Mouse (Mus musculus) monocyte, adult 2 months (primary cell): ENCODE data around the gene BC003965.
"Not testable (repeated sequence)": the region's sequence is repeated elsewhere in the genome, so short reads cannot be mapped to it uniquely, and the experiment has no call there.

Experiments
- DNase-seq, 2 experiments: peaks; one replicate each; pipeline ENCODE4 v3.0.0; 2022; ENCODE audit warnings: low spot score in 2 of 2, low read depth in 1 of 2

The BC003965 gene

GRCm38 (mm10) chr17:25218967-25219366 lies 34.6 kb downstream of the BC003965 start:
- DNase-seq, result no peak

GRCm38 (mm10) chr17:25219492-25220295 lies 35.3 kb downstream of the BC003965 start:
- no peak for DNase-seq

GRCm38 (mm10) chr17:25220746-25221145 lies 36.4 kb downstream of the BC003965 start:
- DNase-seq, result no peak

DNA sequence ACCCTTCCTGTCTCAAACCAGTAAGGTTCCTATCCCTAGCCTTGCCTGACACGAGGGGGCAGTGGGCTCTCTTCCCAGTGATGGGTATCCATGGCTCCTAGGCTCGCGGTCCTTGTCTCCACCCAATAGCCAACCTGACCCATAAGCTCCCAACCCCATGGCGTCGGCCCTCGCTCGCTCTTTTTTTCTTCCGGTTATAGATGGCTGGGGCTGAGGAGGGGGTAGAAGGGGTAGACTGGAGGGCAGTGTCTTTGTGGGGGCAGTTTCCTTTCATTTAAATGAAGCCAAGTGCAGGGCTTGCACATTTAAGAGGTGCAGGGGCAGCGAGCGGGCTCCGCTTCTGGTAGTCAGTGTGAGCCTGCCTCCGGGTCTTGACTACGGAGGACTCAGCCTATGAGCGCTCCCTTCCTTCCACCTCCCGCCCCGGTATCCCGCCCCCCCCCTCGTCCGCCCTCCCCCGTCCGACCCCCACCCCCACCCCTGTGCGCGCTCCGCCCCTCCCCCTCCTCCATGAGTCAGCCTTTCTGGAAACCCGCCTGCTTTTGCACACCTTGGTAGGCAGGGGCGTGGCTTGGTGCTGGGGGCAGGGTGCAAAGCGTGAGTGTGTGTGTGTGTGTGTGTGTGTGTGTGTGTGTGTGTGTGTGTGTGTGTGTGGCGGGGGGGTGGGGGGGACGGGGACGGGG lies 37.6 kb downstream of the BC003965 start:
- no peak for DNase-seq

DNA sequence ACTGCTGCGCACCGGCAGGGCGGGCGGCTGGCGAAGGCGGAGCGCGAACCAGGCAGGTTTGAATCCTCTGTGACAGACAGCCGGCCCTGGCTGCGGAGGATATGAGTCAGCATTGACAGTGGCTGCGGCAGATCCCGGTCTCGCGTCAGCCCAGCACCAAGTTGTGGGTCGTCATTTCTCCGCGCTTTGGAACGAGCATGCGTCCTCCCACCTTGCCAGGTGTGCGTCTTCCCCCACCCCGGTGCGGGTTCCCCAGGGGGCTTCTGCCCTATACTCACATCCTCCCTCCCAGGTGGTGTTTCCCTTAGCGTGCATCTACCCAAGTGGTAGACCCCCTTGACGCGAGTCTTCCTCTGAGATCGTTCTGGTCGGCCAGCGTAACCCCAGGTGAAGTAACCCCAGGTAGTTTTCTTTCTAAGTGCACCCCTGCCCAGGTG lies 38.2 kb downstream of the BC003965 start:
- not testable (repeated sequence) for DNase-seq

DNA sequence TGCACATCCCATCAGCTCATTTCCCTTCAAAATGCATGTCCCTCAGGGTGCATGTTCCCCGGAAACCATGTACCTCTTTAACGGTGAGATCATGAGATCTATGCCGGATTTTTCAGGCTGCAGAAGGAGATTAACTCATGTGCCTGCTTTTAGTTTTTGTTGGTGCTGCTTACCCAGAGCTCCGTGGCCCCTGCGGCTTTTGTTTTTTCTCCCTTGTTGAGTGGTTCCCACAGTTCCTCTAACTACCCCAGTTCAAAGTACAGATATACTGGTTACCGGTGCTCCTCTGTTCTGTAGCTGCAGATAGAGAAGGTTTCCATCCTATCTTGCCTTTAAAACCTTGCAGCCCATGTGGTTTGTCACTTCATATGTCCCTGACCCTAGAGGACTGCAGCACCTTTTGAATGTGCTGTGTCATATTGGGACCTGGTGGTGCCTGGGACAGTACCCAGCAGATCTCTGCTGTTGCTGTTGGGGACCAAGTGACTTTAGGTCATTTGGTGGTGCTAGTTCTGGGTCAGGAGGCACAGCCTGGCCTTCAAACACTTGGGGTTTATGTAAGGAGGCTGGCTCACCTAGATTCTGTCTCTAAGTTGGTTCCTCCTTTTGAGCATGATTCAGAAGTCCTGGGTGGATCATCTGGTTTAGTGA lies 38.7 kb downstream of the BC003965 start:
- DNase-seq, result no peak

DNA sequence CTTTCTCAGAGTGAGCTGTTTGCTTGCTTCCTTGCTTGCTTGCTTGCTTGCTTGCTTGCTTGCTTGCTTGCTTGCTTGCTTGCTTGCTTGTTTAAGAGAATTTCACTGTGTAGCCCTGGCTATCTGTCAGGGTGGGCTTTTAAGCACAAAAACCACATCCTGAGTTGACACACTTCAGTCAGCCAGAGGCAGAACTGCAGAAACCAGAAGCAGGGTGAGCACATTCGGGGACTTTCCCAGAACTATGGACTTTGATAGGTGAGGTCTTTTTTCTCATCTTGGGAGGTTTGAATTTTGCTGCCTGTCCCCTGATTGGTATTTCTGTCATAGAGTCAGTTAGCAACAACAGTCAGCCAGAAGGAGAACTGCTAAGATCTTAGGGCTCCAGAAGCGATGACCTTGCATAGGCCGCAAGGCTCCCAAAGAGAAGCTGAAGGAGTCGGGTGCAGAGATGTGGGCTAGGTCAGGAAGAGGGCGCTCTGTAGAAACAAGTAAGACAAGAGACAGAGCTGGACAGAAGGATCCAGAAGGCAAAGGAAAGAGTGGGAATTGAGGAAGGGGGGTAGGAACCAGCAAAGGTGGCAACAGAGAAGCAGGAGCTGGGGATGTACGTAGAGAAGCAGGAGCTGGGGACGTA lies 40.4 kb downstream of the BC003965 start:
- no peak for DNase-seq

DNA sequence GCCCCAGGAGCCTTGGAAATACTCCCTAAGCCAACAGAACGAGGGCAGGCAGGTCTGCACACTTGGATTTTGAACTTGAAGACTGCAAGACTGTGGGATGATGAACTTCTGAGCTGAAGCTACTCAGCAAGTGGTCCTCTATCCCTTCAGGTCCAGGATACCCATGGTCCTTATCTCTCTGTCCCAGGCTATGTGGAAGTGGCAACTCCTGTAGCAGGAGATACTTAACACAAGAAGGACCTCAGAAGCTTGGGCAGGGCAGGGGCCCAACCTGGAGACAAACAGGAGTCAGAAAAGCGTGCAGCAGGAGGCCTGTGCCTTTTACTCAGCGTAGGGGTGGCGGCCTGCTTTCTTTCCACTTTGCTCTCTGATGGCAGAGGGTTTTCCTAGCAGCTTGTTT lies 41.3 kb downstream of the BC003965 start:
- DNase-seq, result no peak

- no peak for DNase-seq
Observed at GRCm38 (mm10) chr17:25227991-25228390, 43.6 kb downstream of the BC003965 start.

GRCm38 (mm10) chr17:25230014-25230655 lies 45.8 kb downstream of the BC003965 start:
- not testable (repeated sequence) for DNase-seq

DNA sequence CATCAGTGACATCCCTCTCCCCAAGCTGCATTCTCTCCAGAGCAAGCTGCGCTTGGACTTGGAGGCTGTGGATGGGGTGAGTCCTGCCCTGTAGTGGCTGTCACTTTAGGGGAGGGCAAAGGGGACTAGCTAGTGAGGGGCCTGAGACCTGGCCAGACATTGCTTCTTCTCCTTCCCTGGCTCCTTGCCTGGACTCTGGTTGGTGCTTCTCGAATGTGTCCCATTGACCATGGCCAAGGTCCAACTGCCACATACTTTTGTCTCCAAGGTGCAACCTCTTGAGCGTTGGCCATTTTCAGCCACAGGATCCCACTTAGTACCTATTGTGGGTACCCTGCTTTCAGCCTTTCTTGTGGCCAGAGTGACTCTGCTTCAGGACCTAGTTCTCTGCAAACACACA lies 46.3 kb downstream of the BC003965 start:
- DNase-seq, result no peak

DNA sequence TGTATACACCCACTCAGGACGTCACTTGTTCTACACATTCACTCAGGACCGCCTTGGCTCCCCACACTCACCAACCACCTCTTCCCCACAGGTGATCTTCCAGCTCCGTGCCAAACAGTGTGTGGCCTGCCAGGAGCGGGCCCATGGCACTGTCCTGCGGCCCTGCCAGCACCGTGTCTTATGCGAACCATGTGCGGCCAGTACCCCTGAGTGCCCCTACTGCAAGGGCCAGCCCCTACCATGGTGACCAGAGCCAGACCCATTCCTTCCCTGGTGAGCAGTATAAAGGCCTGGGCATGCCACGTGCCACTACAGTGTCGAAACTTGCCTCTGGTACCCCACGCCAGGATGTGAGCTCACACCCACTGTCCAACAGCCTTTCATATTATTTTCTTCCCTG lies 47.3 kb downstream of the BC003965 start:
- not testable (repeated sequence) for DNase-seq

GRCm38 (mm10) chr17:25235635-25236034 lies 51.3 kb downstream of the BC003965 start:
- DNase-seq, result no peak
